Mouse (Mus musculus): ENCODE data around the gene 6330409D20Rik. TPM values are rescaled to one million over a fixed set of nuclear protein-coding genes. Genes with fewer than 3 reads are reported as not detected.

The 6330409D20Rik gene
- polyA plus RNA-seq, 1 experiment from 2014 or later = 0.28 TPM

DNA sequence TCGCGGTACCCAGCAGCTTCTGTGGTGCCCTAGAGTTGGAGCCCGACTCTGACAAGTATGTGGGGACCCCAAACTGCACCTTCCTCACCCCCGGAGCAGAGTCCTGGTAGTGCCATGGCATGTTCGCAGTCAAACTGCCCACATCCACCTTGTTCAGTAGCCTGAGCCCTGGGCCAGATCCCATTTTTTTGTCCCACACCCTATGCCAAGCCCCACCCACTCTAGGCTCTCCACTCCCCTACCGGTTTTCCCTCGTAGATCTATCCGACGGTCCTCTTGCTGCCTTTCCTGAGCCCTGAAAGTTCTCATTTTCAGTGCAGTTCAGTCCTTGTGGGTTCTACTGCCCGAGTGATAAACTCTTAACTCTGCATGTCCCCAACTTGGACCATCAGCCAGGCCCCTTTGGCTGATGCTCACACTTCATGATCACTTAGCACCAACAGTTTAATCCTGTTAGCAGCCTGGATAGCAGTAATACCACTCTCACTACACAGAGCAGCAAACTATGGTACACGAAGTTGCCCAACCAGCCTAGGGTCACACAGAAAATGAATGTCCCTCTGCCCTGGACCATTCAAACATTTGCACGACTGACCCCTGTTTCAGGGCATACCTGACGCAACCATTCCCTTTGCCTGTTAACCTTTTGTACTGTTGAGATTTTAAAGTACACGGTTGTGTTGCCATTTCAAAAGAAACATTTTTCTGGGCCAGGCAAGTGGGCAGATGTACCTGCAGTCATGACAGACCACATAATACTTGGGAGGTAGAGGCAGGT is 39.7 kb downstream of the 6330409D20Rik start:
- DNase-seq (ENCODE audit: low spot score) = no peak

DNA sequence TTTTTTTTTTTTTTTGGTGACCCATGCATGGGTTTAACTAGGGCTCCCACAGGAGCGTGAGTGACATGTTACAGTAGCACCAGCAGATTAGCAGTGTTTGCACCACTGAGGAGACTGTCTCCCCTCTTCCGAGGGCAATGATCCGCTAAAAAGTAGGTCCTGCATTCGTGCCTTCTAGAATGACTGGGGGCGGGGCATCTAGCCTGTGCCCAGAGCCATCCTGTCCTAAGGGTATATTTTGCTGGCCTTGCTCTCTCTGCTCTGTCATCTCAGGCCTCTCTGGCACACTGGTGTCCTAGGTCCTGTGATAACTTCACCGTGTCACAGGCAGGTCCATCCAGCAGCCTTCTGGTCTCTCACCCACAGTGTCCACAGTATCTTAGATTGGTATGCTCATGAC is 41.1 kb downstream of the 6330409D20Rik start:
- Histone ChIP-seq H3K4me3 (no peak overlapping the region), H3K27ac (no peak overlapping the region), H3K36me3 (peaks cover 25% of the 10 kb centered on the region), H3K4me1 (no peaks in the 10 kb centered on the region; the same call in 1 of the 2 replicates), H3K9me3 (no peaks in the 10 kb centered on the region), H3K27me3 (ENCODE audit: insufficient read depth, poor library complexity, severe bottlenecking) (no peaks in the 10 kb centered on the region)
- no peak for DNase-seq (ENCODE audit: low spot score)
- 70% methylated on average over 6 of the region's 6 CpGs for WGBS

More for the DNA sequence above, 39.7 kb downstream of the 6330409D20Rik start:
- Histone ChIP-seq H3K9me3 (no peaks in the 10 kb centered on the region), H3K4me3 (no peak overlapping the region), H3K4me1 (no peaks in the 10 kb centered on the region), H3K36me3 (peaks cover 39% of the 10 kb centered on the region), H3K27ac (no peak overlapping the region), H3K27me3 (ENCODE audit: insufficient read depth, poor library complexity, severe bottlenecking) (no peaks in the 10 kb centered on the region)
- 77% methylated on average over 14 of the region's 14 CpGs for WGBS

DNA sequence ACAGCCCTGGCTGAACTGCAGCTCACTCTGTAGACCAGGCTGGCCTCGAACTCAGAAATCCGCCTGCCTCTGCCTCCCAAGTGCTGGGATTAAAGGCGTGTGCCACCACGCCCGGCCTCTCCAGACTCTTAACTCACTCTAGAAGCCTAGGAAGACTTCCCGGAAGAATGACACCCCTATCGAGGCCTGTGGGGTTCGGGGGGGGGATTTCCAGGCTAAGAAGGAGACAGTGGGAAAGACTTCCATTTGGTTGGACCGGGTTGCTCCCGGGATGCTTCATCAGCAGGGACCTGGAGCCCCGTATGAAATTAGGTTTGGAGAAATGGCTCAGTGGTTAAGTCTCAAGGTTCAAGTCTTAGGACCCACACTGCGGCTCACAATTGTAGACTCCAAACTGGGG is 46.1 kb downstream of the 6330409D20Rik start:
- 87% methylated on average over 12 of the region's 12 CpGs for WGBS

DNA sequence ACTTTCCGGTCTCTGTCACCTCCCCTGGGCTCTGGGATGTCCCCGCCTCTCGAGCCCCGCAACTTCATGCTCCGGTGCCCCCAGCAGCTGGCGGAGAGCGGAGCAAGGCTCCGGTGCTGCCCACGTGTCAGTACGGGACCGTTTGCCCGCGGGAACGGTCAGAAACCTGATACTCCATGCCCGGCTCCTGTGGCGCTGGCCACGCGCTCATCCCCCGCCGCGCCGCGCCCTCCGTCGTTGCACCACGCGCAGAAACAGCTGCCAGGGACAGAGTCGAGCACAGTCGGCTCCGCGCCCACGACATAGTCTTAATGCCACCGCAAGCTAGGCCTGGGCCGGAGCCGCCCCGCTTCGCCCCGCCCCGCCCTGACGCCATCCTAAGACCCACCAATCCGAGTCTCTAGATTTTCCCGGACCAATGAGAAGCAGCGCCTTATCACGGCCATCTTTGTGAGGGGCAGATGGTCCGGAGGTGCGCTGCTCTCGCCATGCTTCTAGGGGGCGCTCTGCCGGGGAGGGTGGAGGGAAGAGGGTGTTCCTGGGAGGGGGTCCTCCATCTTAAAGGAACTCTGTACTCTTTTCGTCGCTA is 46.9 kb downstream of the 6330409D20Rik start:
- under 1% methylated on average over 51 of the region's 51 CpGs for WGBS
- DNase-seq (ENCODE audit: low spot score) = peak; percentile 99
- H3K27ac ChIP-seq = peak overlapping the region; percentile 95
- peaks cover 40% of the 10 kb centered on the region for H3K4me1 ChIP-seq
- peak overlapping the region; percentile 89 for H3K4me3 ChIP-seq
- H3K9me3 ChIP-seq = no peaks in the 10 kb centered on the region
- H3K27me3 ChIP-seq (ENCODE audit: insufficient read depth, poor library complexity, severe bottlenecking) = no peaks in the 10 kb centered on the region
- peaks cover 16% of the 10 kb centered on the region; the same call in 1 of the 2 replicates for H3K36me3 ChIP-seq

More for the DNA sequence above, 46.1 kb downstream of the 6330409D20Rik start:
- H3K9me3 ChIP-seq = no peaks in the 10 kb centered on the region
- H3K36me3 ChIP-seq = peaks cover 16% of the 10 kb centered on the region; the same call in 1 of the 2 replicates
- no peak for DNase-seq (ENCODE audit: low spot score)
- peak overlapping the region; percentile 89 for H3K4me3 ChIP-seq
- H3K27ac ChIP-seq = peak overlapping the region; percentile 95
- H3K4me1 ChIP-seq = peaks cover 38% of the 10 kb centered on the region
- H3K27me3 ChIP-seq (ENCODE audit: insufficient read depth, poor library complexity, severe bottlenecking) = no peaks in the 10 kb centered on the region

DNA sequence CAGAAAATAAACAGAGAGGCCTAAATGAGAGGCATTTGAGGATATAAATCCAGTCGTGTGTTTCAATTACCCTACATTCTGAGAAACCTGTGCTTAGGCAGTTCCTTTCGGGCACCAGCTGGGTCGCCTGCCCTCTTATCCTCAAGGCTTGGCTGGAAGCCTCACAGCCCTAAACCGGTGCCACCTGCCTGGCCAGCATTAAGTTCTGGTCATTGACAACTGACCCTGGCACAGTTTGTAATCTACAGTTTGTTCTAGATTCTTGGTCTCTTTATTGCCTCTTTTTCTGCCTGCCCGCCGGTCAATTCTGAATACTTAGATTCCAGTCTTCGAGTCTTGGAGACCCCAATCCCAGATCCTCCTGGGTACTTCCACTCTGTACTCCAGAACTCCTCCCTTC is 47.5 kb downstream of the 6330409D20Rik start:
- H3K4me3 ChIP-seq = peak overlapping the region; percentile 89
- H3K36me3 ChIP-seq = peaks cover 16% of the 10 kb centered on the region; the same call in 1 of the 2 replicates
- H3K4me1 ChIP-seq = peaks cover 40% of the 10 kb centered on the region
- H3K9me3 ChIP-seq = no peaks in the 10 kb centered on the region
- H3K27me3 ChIP-seq (ENCODE audit: insufficient read depth, poor library complexity, severe bottlenecking) = no peaks in the 10 kb centered on the region
- 22% methylated on average over 7 of the region's 7 CpGs for WGBS
- no peak for DNase-seq (ENCODE audit: low spot score)
- H3K27ac ChIP-seq = peak overlapping the region; percentile 95; the same call in 1 of the 2 replicates

DNA sequence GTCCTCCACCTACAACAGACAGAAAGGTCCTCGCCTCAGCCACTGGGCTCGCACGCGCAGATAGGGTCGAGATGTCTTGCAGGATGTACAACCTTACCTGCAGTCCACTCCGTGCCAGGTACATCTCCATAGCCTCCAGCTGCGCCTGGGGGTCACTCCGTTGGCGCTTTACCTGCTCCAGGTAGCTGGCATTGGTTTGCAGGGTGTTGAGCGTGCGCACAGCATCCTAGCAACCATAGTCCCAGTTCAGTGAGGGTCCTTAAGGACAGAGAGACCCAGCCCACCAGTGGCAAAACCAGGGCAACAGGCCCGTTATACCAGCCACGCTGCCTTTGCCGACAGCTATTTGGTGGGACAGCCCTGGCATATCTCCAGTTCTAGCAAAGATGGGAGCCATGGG is 48.3 kb downstream of the 6330409D20Rik start:
- no peak for DNase-seq (ENCODE audit: low spot score)
- WGBS = 94% methylated on average over 14 of the region's 14 CpGs
- Histone ChIP-seq H3K27me3 (ENCODE audit: insufficient read depth, poor library complexity, severe bottlenecking) (no peaks in the 10 kb centered on the region), H3K27ac (no peak overlapping the region), H3K4me3 (peak overlapping the region; percentile 89; the same call in 1 of the 2 replicates), H3K4me1 (peaks cover 40% of the 10 kb centered on the region), H3K9me3 (no peaks in the 10 kb centered on the region), H3K36me3 (peaks cover 24% of the 10 kb centered on the region)

DNA sequence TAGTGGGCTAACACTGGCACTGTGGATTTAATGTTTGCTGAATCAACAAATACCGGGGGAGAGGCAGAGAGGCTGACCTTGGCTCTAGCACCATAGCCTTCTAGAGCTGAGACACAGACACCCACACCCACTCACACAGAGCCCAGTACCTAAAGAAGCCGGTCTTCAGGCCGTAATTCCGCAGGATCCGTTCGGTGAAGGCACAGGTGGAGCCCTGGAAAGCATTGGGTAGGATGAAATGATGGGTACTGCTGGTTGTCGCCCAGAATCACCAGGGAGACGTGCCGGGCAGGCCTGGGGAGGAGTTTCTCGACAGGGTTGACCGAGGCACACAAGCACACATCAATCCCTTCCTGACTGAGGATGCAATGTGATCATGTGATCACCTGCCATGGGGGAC is 49.8 kb downstream of the 6330409D20Rik start:
- Histone ChIP-seq H3K27ac (no peak overlapping the region), H3K9me3 (no peaks in the 10 kb centered on the region), H3K4me3 (no peak overlapping the region), H3K36me3 (peaks cover 39% of the 10 kb centered on the region), H3K4me1 (peaks cover 46% of the 10 kb centered on the region), H3K27me3 (ENCODE audit: insufficient read depth, poor library complexity, severe bottlenecking) (no peaks in the 10 kb centered on the region)
- 88% methylated on average over 11 of the region's 11 CpGs for WGBS
- DNase-seq (ENCODE audit: low spot score) = no peak

DNA sequence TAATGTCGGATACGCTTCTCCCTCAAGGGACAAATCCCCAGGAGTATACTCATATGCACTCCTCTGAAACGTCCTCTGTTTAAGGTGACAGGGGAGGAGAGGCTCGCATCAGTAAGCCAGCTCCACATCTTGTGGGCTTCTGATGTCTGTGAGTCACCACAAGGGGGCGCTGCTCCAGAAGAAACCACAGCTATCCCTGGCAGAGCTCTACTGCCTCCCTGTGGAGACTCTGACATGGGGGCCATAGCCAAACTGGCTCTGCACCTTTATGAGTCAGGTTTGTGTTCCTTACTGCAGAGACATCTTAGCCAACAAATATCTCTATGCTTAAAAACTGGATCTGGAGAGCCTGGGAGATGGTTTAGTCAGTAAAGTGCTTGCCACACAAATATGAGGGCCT is 51.4 kb downstream of the 6330409D20Rik start:
- H3K27me3 ChIP-seq (ENCODE audit: insufficient read depth, poor library complexity, severe bottlenecking) = no peaks in the 10 kb centered on the region
- WGBS = 20% methylated on average over 5 of the region's 5 CpGs
- peak; percentile 94 for DNase-seq (ENCODE audit: low spot score)
- H3K9me3 ChIP-seq = no peaks in the 10 kb centered on the region
- peak overlapping the region; percentile 44; the same call in 1 of the 2 replicates for H3K27ac ChIP-seq
- peaks cover 55% of the 10 kb centered on the region for H3K36me3 ChIP-seq
- H3K4me1 ChIP-seq = peaks cover 46% of the 10 kb centered on the region
- no peak overlapping the region for H3K4me3 ChIP-seq

DNA sequence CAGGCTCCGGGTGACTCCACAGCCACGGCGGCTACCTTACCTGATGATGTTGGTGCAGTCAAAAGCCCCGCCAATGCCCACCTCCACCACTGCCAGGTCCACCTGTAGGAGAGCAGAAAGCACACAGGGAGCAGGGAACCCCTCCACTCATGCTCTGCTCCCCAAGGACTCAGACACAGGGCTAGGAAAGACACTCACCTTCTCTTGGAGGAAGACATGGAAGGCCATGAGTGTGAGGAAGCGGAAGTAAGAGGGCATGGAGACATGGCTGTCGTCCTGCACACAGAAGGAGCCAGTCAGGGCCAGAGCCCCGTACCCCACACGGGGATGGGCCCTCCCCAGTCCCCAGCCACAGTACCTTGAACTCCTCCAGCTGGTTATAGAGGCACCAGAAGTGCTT is 53.3 kb downstream of the 6330409D20Rik start:
- Histone ChIP-seq H3K4me3 (no peak overlapping the region), H3K36me3 (peaks cover 72% of the 10 kb centered on the region), H3K27me3 (ENCODE audit: insufficient read depth, poor library complexity, severe bottlenecking) (no peaks in the 10 kb centered on the region), H3K27ac (no peak overlapping the region), H3K4me1 (peaks cover 33% of the 10 kb centered on the region), H3K9me3 (no peaks in the 10 kb centered on the region)
- DNase-seq (ENCODE audit: low spot score) = no peak
- WGBS = 96% methylated on average over 8 of the region's 8 CpGs

DNA sequence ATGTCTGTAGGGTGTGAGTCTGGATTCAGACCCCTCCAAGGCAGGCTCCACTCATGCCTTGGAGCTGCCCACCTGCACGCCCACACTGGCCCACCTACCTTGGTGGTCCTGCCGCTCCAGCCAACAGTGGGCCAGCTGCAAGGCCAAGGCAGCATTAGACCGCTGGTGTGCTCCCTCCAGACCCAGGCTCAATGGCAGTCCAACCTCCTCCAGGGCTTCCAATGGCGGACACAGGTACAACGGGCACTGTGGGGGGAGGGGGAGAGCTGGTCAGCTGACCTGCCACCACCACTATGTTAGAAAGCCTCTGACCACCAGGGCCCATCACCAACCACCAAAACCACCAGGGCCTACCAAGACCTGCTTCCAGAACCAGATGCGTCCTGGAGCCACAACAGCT is 54.2 kb downstream of the 6330409D20Rik start:
- no peak for DNase-seq (ENCODE audit: low spot score)
- WGBS = 96% methylated on average over 6 of the region's 6 CpGs
- H3K27ac ChIP-seq = 0 out of 2 replicates have a peak overlapping the region, but pooled peaks have one; percentile 13
- no peaks in the 10 kb centered on the region for H3K27me3 ChIP-seq (ENCODE audit: insufficient read depth, poor library complexity, severe bottlenecking)
- no peak overlapping the region for H3K4me3 ChIP-seq
- peaks cover 74% of the 10 kb centered on the region for H3K36me3 ChIP-seq
- H3K4me1 ChIP-seq = peaks cover 30% of the 10 kb centered on the region
- no peaks in the 10 kb centered on the region for H3K9me3 ChIP-seq

DNA sequence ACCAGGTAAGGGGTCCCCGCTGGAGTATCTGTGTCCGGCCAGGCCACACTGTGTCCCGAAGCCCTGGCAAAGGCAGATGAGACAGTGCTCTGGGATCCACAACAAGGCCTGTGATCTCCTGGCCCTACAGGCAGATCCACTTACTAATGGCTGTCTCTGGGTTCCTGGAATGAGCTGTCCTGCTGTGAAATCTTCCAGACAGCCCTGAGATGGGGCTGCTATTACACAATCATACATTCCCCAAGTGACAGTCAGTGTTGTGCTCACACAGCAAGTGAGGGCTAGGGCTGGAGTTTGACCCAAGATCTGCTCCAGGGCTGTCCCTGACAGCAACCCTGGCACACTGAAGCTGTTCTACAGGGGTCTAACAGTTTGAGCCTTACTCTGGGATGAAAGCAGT is 55.0 kb downstream of the 6330409D20Rik start:
- H3K9me3 ChIP-seq = no peaks in the 10 kb centered on the region
- H3K36me3 ChIP-seq = peaks cover 74% of the 10 kb centered on the region
- WGBS = 83% methylated on average over 3 of the region's 3 CpGs
- no peaks in the 10 kb centered on the region for H3K27me3 ChIP-seq (ENCODE audit: insufficient read depth, poor library complexity, severe bottlenecking)
- no peak overlapping the region for H3K27ac ChIP-seq
- DNase-seq (ENCODE audit: low spot score) = no peak
- H3K4me1 ChIP-seq = peaks cover 30% of the 10 kb centered on the region
- H3K4me3 ChIP-seq = no peak overlapping the region

DNA sequence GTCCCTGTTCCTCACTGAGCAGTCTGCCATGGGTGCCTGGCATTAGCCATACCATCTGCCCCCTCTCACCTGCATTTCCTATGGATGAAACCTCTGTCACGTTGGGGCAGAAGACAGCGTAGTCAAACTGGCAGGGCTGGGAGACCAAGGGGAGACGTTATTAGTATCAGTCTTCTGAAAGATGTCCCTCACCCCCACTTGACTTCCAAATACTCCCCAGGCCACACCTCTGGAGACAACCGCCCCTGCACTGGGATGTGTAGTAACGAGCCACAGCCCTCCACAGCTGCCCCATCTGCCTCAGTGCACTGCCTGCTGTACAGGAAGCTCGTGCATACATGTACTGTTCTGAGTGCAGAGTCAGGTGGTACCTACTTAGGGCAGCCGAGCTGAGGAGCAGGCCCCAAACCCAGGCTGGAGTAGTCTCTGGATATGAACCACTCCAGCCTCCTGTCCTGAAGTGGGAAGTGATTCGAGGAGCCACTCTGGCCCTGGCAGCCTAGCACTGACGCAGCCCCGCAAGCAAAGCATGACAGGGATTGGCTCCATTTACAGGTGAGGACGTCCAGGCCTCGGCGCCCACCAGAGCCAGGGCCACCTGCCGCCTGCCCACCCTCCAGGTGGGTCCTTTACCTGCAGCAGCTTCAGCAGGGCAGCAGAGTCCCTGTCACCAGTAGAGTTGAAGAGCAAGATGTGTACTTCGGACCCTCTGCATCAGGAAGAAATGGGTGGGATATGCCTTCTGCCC is 56.0 kb downstream of the 6330409D20Rik start:
- no peak for DNase-seq (ENCODE audit: low spot score)
- peaks cover 31% of the 10 kb centered on the region for H3K4me1 ChIP-seq
- H3K27me3 ChIP-seq (ENCODE audit: insufficient read depth, poor library complexity, severe bottlenecking) = no peaks in the 10 kb centered on the region
- H3K27ac ChIP-seq = no peak overlapping the region
- WGBS = 84% methylated on average over 15 of the region's 15 CpGs
- H3K4me3 ChIP-seq = no peak overlapping the region
- H3K9me3 ChIP-seq = no peaks in the 10 kb centered on the region
- H3K36me3 ChIP-seq = peaks cover 79% of the 10 kb centered on the region

DNA sequence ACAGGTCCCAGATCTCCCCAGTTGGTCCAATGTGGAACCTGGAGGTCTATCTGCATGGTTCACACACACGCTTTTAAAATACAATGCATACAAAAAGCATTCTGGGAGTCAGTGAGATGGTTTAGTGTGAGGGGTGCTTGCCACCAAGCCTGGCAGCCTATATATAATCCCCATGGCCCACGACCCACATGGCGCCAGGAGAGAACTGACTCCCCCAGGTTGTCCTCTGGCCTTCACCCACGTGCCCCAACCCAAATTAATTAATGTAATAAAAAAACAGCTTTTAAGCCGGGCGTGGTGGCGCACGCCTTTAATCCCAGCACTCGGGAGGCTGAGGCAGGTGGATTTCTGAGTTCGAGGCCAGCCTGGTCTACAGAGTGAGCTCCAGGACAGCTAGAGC is 57.1 kb downstream of the 6330409D20Rik start:
- DNase-seq (ENCODE audit: low spot score) = no peak
- no peaks in the 10 kb centered on the region for H3K9me3 ChIP-seq
- no peaks in the 10 kb centered on the region for H3K27me3 ChIP-seq (ENCODE audit: insufficient read depth, poor library complexity, severe bottlenecking)
- no peak overlapping the region for H3K4me3 ChIP-seq
- H3K4me1 ChIP-seq = peaks cover 32% of the 10 kb centered on the region
- no peak overlapping the region for H3K27ac ChIP-seq
- WGBS = 92% methylated on average over 10 of the region's 10 CpGs
- peaks cover 79% of the 10 kb centered on the region for H3K36me3 ChIP-seq
